Mouse (Mus musculus) spleen, adult 12 weeks (tissue): ENCODE results near the gene Rs1.
"Not testable (repeated sequence)": the region's sequence is repeated elsewhere in the genome, so short reads cannot be mapped to it uniquely, and the experiment has no call there.

Source experiments
- DNase-seq: peaks from one replicate; pipeline ENCODE4 v3.0.0; 2022; ENCODE audit warnings: low spot score

The Rs1 gene

GRCm38 (mm10) chrX:160767713-160768112 is at the start of gene Rs1:
Gene Rs1 (plus strand): TSS chrX:160768013.
- DNase-seq, result no peak

- no peak for DNase-seq
These were observed 32.2 kb upstream of the Rs1 start, which contains the start of gene Ppef1 for GRCm38 (mm10) chrX:160735650-160736049. Gene Ppef1 (minus strand): TSS chrX:160735765.

GRCm38 (mm10) chrX:160745399-160745798 is 22.4 kb upstream of the Rs1 start:
- no peak for DNase-seq

GRCm38 (mm10) chrX:160748653-160749052 is 19.2 kb upstream of the Rs1 start:
- DNase-seq, result no peak

GRCm38 (mm10) chrX:160750808-160751207 is 17.0 kb upstream of the Rs1 start:
- no peak for DNase-seq

GRCm38 (mm10) chrX:160765389-160766232 is 2.2 kb upstream of the Rs1 start:
- DNase-seq, result peak; percentile 81

GRCm38 (mm10) chrX:160766233-160766616 is 1.6 kb upstream of the Rs1 start:
- no peak for DNase-seq

GRCm38 (mm10) chrX:160769622-160770021 is 1.8 kb downstream of the Rs1 start:
- DNase-seq, result not testable (repeated sequence)

- no peak for DNase-seq
These were observed 5.2 kb downstream of the Rs1 start for GRCm38 (mm10) chrX:160773033-160773432.

- no peak for DNase-seq
These were observed 14.5 kb downstream of the Rs1 start for GRCm38 (mm10) chrX:160782276-160782675.

GRCm38 (mm10) chrX:160794920-160795319 is 27.1 kb downstream of the Rs1 start:
- no peak for DNase-seq

- DNase-seq, result no peak
These were observed 36.8 kb downstream of the Rs1 start for GRCm38 (mm10) chrX:160804409-160805150.

GRCm38 (mm10) chrX:160808226-160808625 is 40.4 kb downstream of the Rs1 start:
- DNase-seq, result no peak
